Mouse (Mus musculus): ENCODE measurements around the gene Tmem132d. TPM values are rescaled to one million over a fixed set of nuclear protein-coding genes. Genes with fewer than 3 reads are reported as not detected.

The Tmem132d gene
- total and polyA plus RNA-seq, 2 experiments from 2014 or later, result 2.3 to 13.0 TPM

GRCm38 (mm10) chr5:128204685-128205320 lies 228.1 kb downstream of the Tmem132d start:
- no peak overlapping the region for H3K4me3 ChIP-seq (ENCODE audit: low read depth, low read length)
- peak overlapping the region; percentile 45 for H3K27ac ChIP-seq (ENCODE audit: low read depth, low read length)
- H3K9me3 ChIP-seq (ENCODE audit: low read length), result no peaks in the 10 kb centered on the region
- DNase-seq (peak; percentile 61), ATAC-seq (peak; percentile 70)
- H3K4me1 ChIP-seq (ENCODE audit: insufficient read depth), result peaks cover 9% of the 10 kb centered on the region; the same call in 1 of the 2 replicates
- H3K9ac ChIP-seq, result peak overlapping the region; percentile 14
- TF ChIP-seq CTCF (IDR thresholded peaks at IDR 0.05; ENCODE audit: low read depth), result no peak
- no peak overlapping the region for H3K4me2 ChIP-seq (ENCODE audit: low read depth)
- WGBS, result 57% methylated on average over 17 of the region's 17 CpGs
- H3K27me3 ChIP-seq (ENCODE audit: insufficient read depth, low read length), result no peaks in the 10 kb centered on the region
- no peaks in the 10 kb centered on the region for H3K36me3 ChIP-seq (ENCODE audit: insufficient read depth)

- Histone ChIP-seq H3K27me3 (ENCODE audit: insufficient read depth, low read length) (no peaks in the 10 kb centered on the region), H3K9me3 (ENCODE audit: low read length) (no peaks in the 10 kb centered on the region), H3K4me3 (ENCODE audit: low read depth, low read length) (no peak overlapping the region), H3K4me1 (ENCODE audit: insufficient read depth) (peaks cover 9% of the 10 kb centered on the region; the same call in 1 of the 2 replicates), H3K36me3 (ENCODE audit: insufficient read depth) (no peaks in the 10 kb centered on the region), H3K27ac (ENCODE audit: low read depth, low read length) (peak overlapping the region; percentile 45; the same call in 1 of the 2 replicates), H3K9ac (peak overlapping the region; percentile 14), H3K4me2 (ENCODE audit: low read depth) (no peak overlapping the region)
- TF ChIP-seq CTCF (IDR thresholded peaks at IDR 0.05; ENCODE audit: low read depth), result no peak
- ATAC-seq, result peak; percentile 59
- DNase-seq, result peak; percentile 40
- WGBS, result 15% methylated on average over 9 of the region's 9 CpGs
Measured at GRCm38 (mm10) chr5:128203879-128204581, 228.8 kb downstream of the Tmem132d start.

GRCm38 (mm10) chr5:128194106-128194505 lies 238.8 kb downstream of the Tmem132d start:
- no peak for ATAC-seq
- no peak for DNase-seq
- 75% methylated on average over 4 of the region's 4 CpGs for WGBS

GRCm38 (mm10) chr5:128192485-128193055 lies 240.3 kb downstream of the Tmem132d start:
- no peak for ATAC-seq
- Histone ChIP-seq H3K36me3 (ENCODE audit: insufficient read depth) (no peaks in the 10 kb centered on the region), H3K4me1 (ENCODE audit: insufficient read depth) (no peaks in the 10 kb centered on the region), H3K27ac (ENCODE audit: low read depth, low read length) (no peak overlapping the region), H3K27me3 (ENCODE audit: insufficient read depth, low read length) (no peaks in the 10 kb centered on the region), H3K4me3 (ENCODE audit: low read depth, low read length) (no peak overlapping the region), H3K9me3 (ENCODE audit: low read length) (no peaks in the 10 kb centered on the region), H3K4me2 (ENCODE audit: low read depth) (no peak overlapping the region), H3K9ac (no peak overlapping the region)
- DNase-seq, result no peak
- TF ChIP-seq CTCF (IDR thresholded peaks at IDR 0.05; ENCODE audit: low read depth), result no peak
- 82% methylated on average over 6 of the region's 6 CpGs for WGBS

More at GRCm38 (mm10) chr5:128194106-128194505, 238.8 kb downstream of the Tmem132d start:
- Histone ChIP-seq H3K9me3 (ENCODE audit: low read length) (no peaks in the 10 kb centered on the region), H3K27me3 (ENCODE audit: insufficient read depth, low read length) (no peaks in the 10 kb centered on the region), H3K4me2 (ENCODE audit: low read depth) (no peak overlapping the region), H3K36me3 (ENCODE audit: insufficient read depth) (no peaks in the 10 kb centered on the region), H3K27ac (ENCODE audit: low read depth, low read length) (no peak overlapping the region), H3K4me3 (ENCODE audit: low read depth, low read length) (no peak overlapping the region), H3K9ac (no peak overlapping the region), H3K4me1 (ENCODE audit: insufficient read depth) (no peaks in the 10 kb centered on the region)
- TF ChIP-seq CTCF (IDR thresholded peaks at IDR 0.05; ENCODE audit: low read depth), result no peak

- no peak for TF ChIP-seq CTCF (IDR thresholded peaks at IDR 0.05; ENCODE audit: low read depth)
- Histone ChIP-seq H3K9ac (no peak overlapping the region), H3K4me3 (ENCODE audit: low read depth, low read length) (no peak overlapping the region), H3K36me3 (ENCODE audit: insufficient read depth) (no peaks in the 10 kb centered on the region), H3K4me2 (ENCODE audit: low read depth) (no peak overlapping the region), H3K9me3 (ENCODE audit: low read length) (no peaks in the 10 kb centered on the region), H3K27ac (ENCODE audit: low read depth, low read length) (no peak overlapping the region), H3K27me3 (ENCODE audit: insufficient read depth, low read length) (no peaks in the 10 kb centered on the region), H3K4me1 (ENCODE audit: insufficient read depth) (no peaks in the 10 kb centered on the region)
- DNase-seq, result no peak
- WGBS, result 63% methylated on average over 9 of the region's 9 CpGs
- no peak for ATAC-seq
Measured at GRCm38 (mm10) chr5:128191710-128192109, 241.2 kb downstream of the Tmem132d start.

- DNase-seq (peak; percentile 36), ATAC-seq (peak; percentile 29; the same call in 1 of the 2 replicates)
- no peak overlapping the region for H3K27ac ChIP-seq (ENCODE audit: low read depth, low read length)
- no peaks in the 10 kb centered on the region for H3K36me3 ChIP-seq (ENCODE audit: insufficient read depth)
- WGBS, result 40% methylated on average over 14 of the region's 14 CpGs
- H3K4me2 ChIP-seq (ENCODE audit: low read depth), result no peak overlapping the region
- no peak overlapping the region for H3K4me3 ChIP-seq (ENCODE audit: low read depth, low read length)
- H3K9ac ChIP-seq, result no peak overlapping the region
- no peaks in the 10 kb centered on the region for H3K27me3 ChIP-seq (ENCODE audit: insufficient read depth, low read length)
- TF ChIP-seq CTCF (IDR thresholded peaks at IDR 0.05; ENCODE audit: low read depth), result no peak
- H3K9me3 ChIP-seq (ENCODE audit: low read length), result no peaks in the 10 kb centered on the region
- H3K4me1 ChIP-seq (ENCODE audit: insufficient read depth), result no peaks in the 10 kb centered on the region
Measured at GRCm38 (mm10) chr5:128190243-128190820, 242.5 kb downstream of the Tmem132d start.
